Mouse (Mus musculus) heart, embryonic 14.5 days (tissue): ENCODE results near the gene 0610010K14Rik. TPM values are rescaled to one million over a fixed set of nuclear protein-coding genes. Genes with fewer than 3 reads are reported as not detected.

ENCODE experiments used
- ATAC-seq: fragments of 200-750 bp; cut with Nextera tagmentation; 2 replicates; pipeline ENCODE4 v1.8.0; 2017; ENCODE audit warnings: low read depth, moderate TSS enrichment; ENCODE audit not compliant: insufficient number of reproducible peaks, insufficient read depth, low FRiP score
- H3K27ac ChIP-seq, 2 experiments: fragments of 200-500 bp in 1 of 2; fragments of 300-500 bp in 1 of 2; sonication (generic) in 1 of 2; replicated peaks in 1 of 2; 2 replicates each; pipeline ENCODE4 v1.5.1; 2012 to 2014; ENCODE audit warnings: low read depth in 2 of 2, low read length in 2 of 2, control low read depth in 1 of 2, mild to moderate bottlenecking in 1 of 2, mixed read lengths in 1 of 2; ENCODE audit not compliant: control insufficient read depth in 1 of 2, insufficient read depth in 1 of 2
- H3K27me3 ChIP-seq: fragments of 300-500 bp; sonication (generic); 2 replicates; pipeline ENCODE4 v1.6.1; 2014; ENCODE audit warnings: mild to moderate bottlenecking, low read length, control low read depth; ENCODE audit not compliant: control insufficient read depth, insufficient read depth
- H3K36me3 ChIP-seq: fragments of 300-500 bp; sonication (generic); 2 replicates; pipeline ENCODE4 v1.6.1; 2014; ENCODE audit warnings: mild to moderate bottlenecking, control low read depth, low read length, mixed read lengths; ENCODE audit not compliant: control insufficient read depth, insufficient read depth
- H3K4me1 ChIP-seq, 2 experiments: fragments of 200-500 bp in 1 of 2; fragments of 300-500 bp in 1 of 2; sonication (generic) in 1 of 2; 2 replicates each; pipeline ENCODE4 v1.6.1; 2012 to 2014; ENCODE audit warnings: low read length in 2 of 2, control low read depth in 1 of 2, mixed read lengths in 1 of 2; ENCODE audit not compliant: control insufficient read depth in 2 of 2, insufficient read depth in 2 of 2
- H3K4me2 ChIP-seq: fragments of 300-500 bp; sonication (generic); 2 replicates; pipeline ENCODE4 v1.6.1; 2014; ENCODE audit warnings: mild to moderate bottlenecking, low read length
- H3K4me3 ChIP-seq, 2 experiments: fragments of 200-500 bp in 1 of 2; fragments of 300-500 bp in 1 of 2; sonication (generic) in 1 of 2; 2 replicates each; pipeline ENCODE4 v1.5.1; 2012 to 2014; ENCODE audit warnings: low read length in 2 of 2, mild to moderate bottlenecking in 2 of 2, control low read depth in 1 of 2, low read depth in 1 of 2, moderate library complexity in 1 of 2; ENCODE audit not compliant: control insufficient read depth in 1 of 2, insufficient read depth in 1 of 2
- H3K9ac ChIP-seq: fragments of 300-500 bp; sonication (generic); 2 replicates; pipeline ENCODE4 v1.6.1; 2014; ENCODE audit warnings: mild to moderate bottlenecking, low read length
- H3K9me3 ChIP-seq: fragments of 300-500 bp; sonication (generic); 2 replicates; pipeline ENCODE4 v1.6.1; 2016; ENCODE audit warnings: low read length, control low read depth; ENCODE audit not compliant: control insufficient read depth
- WGBS: fragments of 180-500 bp; shearing (Covaris S2); extraction: QIAGEN DNeasy Blood & Tissue Kit; methylation state at CpG from one replicate; pipeline ENCODE4 v1.1.7; 2014; 5-methylcytosine and 5-hydroxymethylcytosine counted together
- polyA plus RNA-seq: library from polyadenylated mRNA; unstranded; fragments of >200 nt; fragmentation: Nextera tagmentation; extraction: Ambion mirVana; gene quantifications from 2 replicates; pipeline ENCODE4 v1.2.1, GENCODE M21; 2014

Gene 0610010K14Rik
- polyA plus RNA-seq, 1 experiment from 2014 or later: 139 TPM

- Histone ChIP-seq H3K27ac (no peak overlapping the region), H3K4me1 (peaks cover 0 to 2% of the 10 kb centered on the region in 2 experiments; a peak in 2 of 4 replicates), H3K9me3 (no peaks in the 10 kb centered on the region), H3K4me2 (no peak overlapping the region), H3K4me3 (no peak overlapping the region), H3K9ac (no peak overlapping the region), H3K36me3 (no peaks in the 10 kb centered on the region), H3K27me3 (peaks cover 27% of the 10 kb centered on the region)
- WGBS: 55% methylated on average over 5 of the region's 5 CpGs
- ATAC-seq: no peak
Observed at GRCm38 (mm10) chr11:70208778-70209388, 28.8 kb downstream of the 0610010K14Rik start.

GRCm38 (mm10) chr11:70207283-70207682 is 30.4 kb downstream of the 0610010K14Rik start:
- Histone ChIP-seq H3K36me3 (no peaks in the 10 kb centered on the region), H3K4me1 (no peaks in the 10 kb centered on the region), H3K27ac (no peak overlapping the region), H3K9me3 (no peaks in the 10 kb centered on the region), H3K4me3 (no peak overlapping the region), H3K4me2 (no peak overlapping the region), H3K9ac (no peak overlapping the region), H3K27me3 (peaks cover 12% of the 10 kb centered on the region)
- WGBS: 58% methylated on average over 7 of the region's 7 CpGs
- no peak for ATAC-seq

GRCm38 (mm10) chr11:70206801-70207200 is 30.9 kb downstream of the 0610010K14Rik start:
- Histone ChIP-seq H3K27me3 (peaks cover 8% of the 10 kb centered on the region), H3K36me3 (no peaks in the 10 kb centered on the region), H3K4me1 (no peaks in the 10 kb centered on the region), H3K27ac (no peak overlapping the region), H3K9me3 (no peaks in the 10 kb centered on the region), H3K4me2 (no peak overlapping the region), H3K9ac (no peak overlapping the region), H3K4me3 (no peak overlapping the region)
- ATAC-seq: no peak
- WGBS: 64% methylated on average over 2 of the region's 2 CpGs

- H3K4me3 ChIP-seq: no peak overlapping the region
- no peaks in the 10 kb centered on the region for H3K9me3 ChIP-seq
- no peak overlapping the region for H3K27ac ChIP-seq
- H3K27me3 ChIP-seq: no peaks in the 10 kb centered on the region; the same call in 1 of the 2 replicates
- WGBS: 37% methylated on average over 5 of the region's 5 CpGs
- H3K9ac ChIP-seq: no peak overlapping the region
- no peak overlapping the region for H3K4me2 ChIP-seq
- H3K4me1 ChIP-seq: no peaks in the 10 kb centered on the region
- H3K36me3 ChIP-seq: no peaks in the 10 kb centered on the region
- ATAC-seq: no peak
Observed at GRCm38 (mm10) chr11:70201691-70202090, 36.0 kb downstream of the 0610010K14Rik start.

- WGBS: 82% methylated on average over 5 of the region's 5 CpGs
- no peaks in the 10 kb centered on the region for H3K4me1 ChIP-seq
- H3K9me3 ChIP-seq: no peaks in the 10 kb centered on the region; the same call in 1 of the 2 replicates
- H3K27ac ChIP-seq: no peak overlapping the region
- H3K4me2 ChIP-seq: no peak overlapping the region
- H3K9ac ChIP-seq: no peak overlapping the region
- H3K36me3 ChIP-seq: no peaks in the 10 kb centered on the region
- no peak overlapping the region for H3K4me3 ChIP-seq
- H3K27me3 ChIP-seq: no peaks in the 10 kb centered on the region
- no peak for ATAC-seq
Observed at GRCm38 (mm10) chr11:70200036-70200608, 37.6 kb downstream of the 0610010K14Rik start.

GRCm38 (mm10) chr11:70199107-70199506 is 38.6 kb downstream of the 0610010K14Rik start:
- no peak overlapping the region for H3K4me2 ChIP-seq
- H3K9me3 ChIP-seq: no peaks in the 10 kb centered on the region; the same call in 1 of the 2 replicates
- H3K27me3 ChIP-seq: no peaks in the 10 kb centered on the region
- no peaks in the 10 kb centered on the region for H3K4me1 ChIP-seq
- WGBS: 81% methylated on average over 8 of the region's 8 CpGs
- no peaks in the 10 kb centered on the region for H3K36me3 ChIP-seq
- no peak overlapping the region for H3K9ac ChIP-seq
- H3K4me3 ChIP-seq: no peak overlapping the region
- no peak overlapping the region for H3K27ac ChIP-seq
- no peak for ATAC-seq

- no peak for ATAC-seq
- H3K4me2 ChIP-seq: no peak overlapping the region
- H3K9ac ChIP-seq: no peak overlapping the region
- H3K9me3 ChIP-seq: no peaks in the 10 kb centered on the region; the same call in 1 of the 2 replicates
- H3K27me3 ChIP-seq: no peaks in the 10 kb centered on the region
- H3K4me3 ChIP-seq: no peak overlapping the region
- H3K27ac ChIP-seq: no peak overlapping the region
- no peaks in the 10 kb centered on the region for H3K4me1 ChIP-seq
- no peaks in the 10 kb centered on the region for H3K36me3 ChIP-seq
- 81% methylated on average over 3 of the region's 3 CpGs for WGBS
Observed at GRCm38 (mm10) chr11:70198332-70198731, 39.4 kb downstream of the 0610010K14Rik start.
